Mouse (Mus musculus) embryonic facial prominence, embryonic 14.5 days (tissue): ENCODE measurements at regions not wholly inside any gene's neighbourhood (a gene's known extent, or its start where the extent isn't known, plus 50 kb on each side); places are given as distances from the start of the nearest gene placed in this dataset.

Experiments used
- ATAC-seq: fragments of 200-750 bp; cut with Nextera tagmentation; 2 replicates; pipeline ENCODE4 v1.8.0; 2017; ENCODE audit warnings: low read depth, moderate number of reproducible peaks, moderate TSS enrichment
- DNase-seq: peaks from one replicate; pipeline ENCODE4 v3.0.0-alpha.2; 2015; ENCODE audit warnings: low spot score
- H3K27ac ChIP-seq: fragments of 300-500 bp; sonication (generic); replicated peaks from 2 replicates; pipeline ENCODE4 v1.5.1; 2014; ENCODE audit warnings: low read depth, mild to moderate bottlenecking, low read length, moderate library complexity
- H3K27me3 ChIP-seq: fragments of 300-500 bp; sonication (generic); replicated peaks from 2 replicates; pipeline ENCODE4 v1.6.1; 2014; ENCODE audit warnings: low read length; ENCODE audit not compliant: control insufficient read depth, insufficient read depth
- H3K36me3 ChIP-seq: fragments of 300-500 bp; sonication (generic); 2 replicates; pipeline ENCODE4 v1.6.1; 2014; ENCODE audit warnings: low read length, mixed read lengths; ENCODE audit not compliant: control insufficient read depth, insufficient read depth
- H3K4me1 ChIP-seq: fragments of 300-500 bp; sonication (generic); 2 replicates; pipeline ENCODE4 v1.6.1; 2014; ENCODE audit warnings: antibody characterized with exemption, low read length; ENCODE audit not compliant: control insufficient read depth, insufficient read depth
- H3K4me2 ChIP-seq: fragments of 300-500 bp; sonication (generic); 2 replicates; pipeline ENCODE4 v1.6.1; 2014; ENCODE audit warnings: low read depth, mild to moderate bottlenecking, low read length, moderate library complexity, mixed read lengths
- H3K4me3 ChIP-seq: fragments of 300-500 bp; sonication (generic); 2 replicates; pipeline ENCODE4 v1.5.1; 2014; ENCODE audit warnings: low read depth, mild to moderate bottlenecking, low read length
- H3K9ac ChIP-seq: fragments of 300-500 bp; sonication (generic); 2 replicates; pipeline ENCODE4 v1.6.1; 2014; ENCODE audit warnings: low read depth, mild to moderate bottlenecking, low read length, moderate library complexity, mixed read lengths
- H3K9me3 ChIP-seq: fragments of 300-500 bp; sonication (generic); 2 replicates; pipeline ENCODE4 v1.6.1; 2016; ENCODE audit warnings: low read length; ENCODE audit not compliant: control insufficient read depth
- WGBS: fragments of 180-500 bp; shearing (Covaris S2); extraction: QIAGEN DNeasy Blood & Tissue Kit; methylation state at CpG from one replicate; pipeline ENCODE4 v1.1.7; 2014; 5-methylcytosine and 5-hydroxymethylcytosine counted together

GRCm38 (mm10) chr2:142522471-142522870 lies 378.9 kb downstream of the Kif16b start:
- H3K27me3 ChIP-seq, result no peaks in the 10 kb centered on the region
- H3K9ac ChIP-seq, result no peak overlapping the region
- no peak overlapping the region for H3K27ac ChIP-seq
- no peak for ATAC-seq
- no peaks in the 10 kb centered on the region for H3K4me1 ChIP-seq
- H3K4me2 ChIP-seq, result no peak overlapping the region
- DNase-seq, result no peak
- H3K36me3 ChIP-seq, result no peaks in the 10 kb centered on the region
- WGBS, result 87% methylated on average over 5 of the region's 5 CpGs
- H3K4me3 ChIP-seq, result no peak overlapping the region
- no peaks in the 10 kb centered on the region for H3K9me3 ChIP-seq

DNA sequence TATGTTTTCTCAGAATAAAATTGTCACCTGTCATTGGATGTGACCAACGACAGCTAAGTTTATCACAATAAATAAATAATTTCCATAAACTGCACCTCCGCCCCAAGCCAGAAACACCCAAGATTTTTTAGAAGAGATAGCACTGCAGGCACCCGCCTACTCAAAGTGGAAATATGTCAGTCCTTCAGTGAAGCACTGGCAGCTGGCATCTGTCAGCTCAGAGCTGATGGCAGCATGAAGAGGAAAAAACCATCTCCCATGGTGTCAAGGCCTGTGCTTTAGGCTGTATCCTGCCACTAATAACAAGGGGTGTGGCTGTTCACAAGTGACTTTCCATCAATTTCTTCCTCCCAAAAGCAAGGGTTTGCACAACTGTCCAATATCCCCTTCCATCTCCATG lies 383.6 kb downstream of the Kif16b start:
- no peak for DNase-seq
- Histone ChIP-seq H3K4me3 (no peak overlapping the region), H3K9me3 (no peaks in the 10 kb centered on the region), H3K4me2 (no peak overlapping the region), H3K4me1 (no peaks in the 10 kb centered on the region), H3K36me3 (no peaks in the 10 kb centered on the region), H3K27me3 (no peaks in the 10 kb centered on the region), H3K27ac (no peak overlapping the region), H3K9ac (no peak overlapping the region)
- no peak for ATAC-seq
- 88% methylated on average over 3 of the region's 3 CpGs for WGBS

- no peak for DNase-seq
- 92% methylated on average over 1 of the region's 1 CpGs for WGBS
- Histone ChIP-seq H3K9me3 (no peaks in the 10 kb centered on the region), H3K9ac (no peak overlapping the region), H3K4me2 (no peak overlapping the region), H3K27ac (no peak overlapping the region), H3K27me3 (no peaks in the 10 kb centered on the region), H3K36me3 (no peaks in the 10 kb centered on the region), H3K4me3 (no peak overlapping the region), H3K4me1 (no peaks in the 10 kb centered on the region)
- ATAC-seq, result no peak
These were observed 396.1 kb downstream of the Kif16b start for GRCm38 (mm10) chr2:142505216-142505615.
